Mouse (Mus musculus) spleen, adult 2 months (tissue): ENCODE results near the gene D17Wsu92e.

Source experiments
- CTCF ChIP-seq: fragments of 200-500 bp; IDR thresholded peaks from 2 replicates; pipeline ENCODE4 v1.5.1; 2011; ENCODE audit warnings: mild to moderate bottlenecking, inconsistent platforms; ENCODE audit not compliant: insufficient read depth, insufficient read length, insufficient replicate concordance; ENCODE audit errors: extremely low read depth
- POLR2A ChIP-seq: fragments of 200-500 bp; IDR thresholded peaks from 2 replicates; pipeline ENCODE4 v1.6.1; 2011; ENCODE audit warnings: low read depth, low read length, inconsistent platforms

GRCm38 (mm10) chr17:27764453-27764852 is 56.0 kb downstream of the D17Wsu92e start:
- TF ChIP-seq CTCF (no peak), POLR2A (no peak)
